In the genomic region with DNA sequence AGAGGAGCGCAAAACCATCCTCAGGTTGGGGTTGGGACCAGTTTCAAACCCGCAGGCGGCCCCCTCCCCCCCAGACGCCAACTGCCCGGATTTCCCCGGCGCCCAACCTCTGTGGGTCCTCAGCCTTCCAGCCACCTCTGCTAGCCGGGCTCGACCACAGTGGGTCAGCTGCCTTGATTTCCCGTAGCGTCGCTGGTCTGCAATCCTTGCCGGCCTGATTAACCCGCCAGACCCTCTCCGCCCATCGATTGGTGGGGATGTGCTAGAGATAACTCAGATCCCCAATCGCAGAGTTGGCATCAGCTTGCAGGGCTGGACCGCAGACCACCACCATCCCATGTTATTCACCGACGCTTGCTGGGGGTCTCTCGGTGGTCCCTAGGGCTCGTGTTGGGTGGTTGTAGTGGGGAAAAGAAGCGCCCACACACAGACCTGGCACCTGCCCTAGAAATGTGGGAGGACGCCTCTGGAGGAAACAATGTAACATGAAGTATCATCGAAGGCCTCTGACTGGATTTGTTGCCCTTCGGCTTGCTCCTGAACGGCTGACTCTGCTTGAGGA, we compare ENCODE assay signal across 8 mouse cellular contexts. TPM values are rescaled to one million over a fixed set of nuclear protein-coding genes. Genes with fewer than 3 reads are reported as not detected.
DNase-seq lines count a peak whose midpoint lies in the region; ATAC-seq and TF ChIP-seq lines count a peak whose summit lies in the region.

No protein-coding gene starts in this region.

- peak overlapping the region; percentile 98 for H3K9ac ChIP-seq in midbrain, embryonic 16.5 days (ENCODE audit: low read depth, low read length)

- H3K9me3 ChIP-seq in heart, embryonic 10.5 days, result no peaks in the 10 kb centered on the region
- H3K9me3 ChIP-seq in G1E (replicated peaks), result no peaks in the 10 kb centered on the region
- no peaks in the 10 kb centered on the region for H3K9me3 ChIP-seq in erythroblast, embryonic 14.5 days (ENCODE audit: control insufficient read depth, low read length)
- no peaks in the 10 kb centered on the region for H3K9me3 ChIP-seq in limb, embryonic 10.5 days (replicated peaks)
- H3K9me3 ChIP-seq in midbrain, embryonic 16.5 days (replicated peaks; ENCODE audit: control insufficient read depth, low read length, poor library complexity, severe bottlenecking), result no peaks in the 10 kb centered on the region

- peak overlapping the region; percentile 98 for H3K27ac ChIP-seq in heart, embryonic 10.5 days
- peak overlapping the region; percentile 97 for H3K27ac ChIP-seq in limb, embryonic 10.5 days
- peak overlapping the region; percentile 86 for H3K27ac ChIP-seq in midbrain, embryonic 16.5 days (ENCODE audit: low read length)

- 0 out of 2 replicates have a peak, but pooled peaks cover 10% of the 10 kb centered on the region for H3K36me3 ChIP-seq in heart, embryonic 10.5 days
- peaks cover 28% of the 10 kb centered on the region for H3K36me3 ChIP-seq in G1E (replicated peaks)
- H3K36me3 ChIP-seq in erythroblast, embryonic 14.5 days (ENCODE audit: control insufficient read depth), result peaks cover 17% of the 10 kb centered on the region
- H3K36me3 ChIP-seq in limb, embryonic 10.5 days, result peaks cover 12% of the 10 kb centered on the region
- no peaks in the 10 kb centered on the region for H3K36me3 ChIP-seq in midbrain, embryonic 16.5 days (ENCODE audit: control insufficient read depth, insufficient read depth, low read length)

- ATAC-seq in G1E (ENCODE audit: extremely low read depth, insufficient number of reproducible peaks, low FRiP score, poor library complexity, severe bottlenecking), result no peak
- peak; percentile 76; the same call in 1 of the 2 replicates for ATAC-seq in midbrain, embryonic 16.5 days

- peak overlapping the region; percentile 98 for H3K4me2 ChIP-seq in midbrain, embryonic 16.5 days (ENCODE audit: low read length)

- DNase-seq in heart, embryonic 10.5 days (ENCODE audit: low spot score), result no peak
- no peak for DNase-seq in heart, adult 11 months
- peak; percentile 25 for DNase-seq in G1E (ENCODE audit: low spot score)
- no peak for DNase-seq in limb, embryonic 10.5 days (ENCODE audit: low spot score)
- no peak for DNase-seq in frontal cortex, postnatal 14 days (ENCODE audit: low spot score in 2 of 2)
- no peak for DNase-seq in gastrocnemius, postnatal 4 days (ENCODE audit: low spot score in 2 of 2)

- peaks cover 18% of the 10 kb centered on the region for H3K4me1 ChIP-seq in heart, embryonic 10.5 days
- peaks cover 31% of the 10 kb centered on the region for H3K4me1 ChIP-seq in G1E (ENCODE audit: insufficient read depth, low read depth, low read length)
- H3K4me1 ChIP-seq in erythroblast, embryonic 14.5 days (ENCODE audit: control insufficient read depth), result peaks cover 34% of the 10 kb centered on the region
- H3K4me1 ChIP-seq in limb, embryonic 10.5 days, result peaks cover 12% of the 10 kb centered on the region
- peaks cover 21% of the 10 kb centered on the region for H3K4me1 ChIP-seq in midbrain, embryonic 16.5 days (ENCODE audit: control insufficient read depth, insufficient read depth, low read length)

- peak overlapping the region; percentile 86 for H3K4me3 ChIP-seq in heart, embryonic 10.5 days
- peak overlapping the region; percentile 99 for H3K4me3 ChIP-seq in G1E (ENCODE audit: low read depth, low read length)
- H3K4me3 ChIP-seq in erythroblast, embryonic 14.5 days (replicated peaks), result peak overlapping the region; percentile 79
- peak overlapping the region; percentile 99 for H3K4me3 ChIP-seq in limb, embryonic 10.5 days
- peak overlapping the region; percentile 98 for H3K4me3 ChIP-seq in midbrain, embryonic 16.5 days (ENCODE audit: low read depth, low read length)

- WGBS in heart, embryonic 10.5 days, result 1% methylated on average over 27 of the region's 27 CpGs
- WGBS in limb, embryonic 10.5 days, result 3% methylated on average over 26 of the region's 27 CpGs
- 2% methylated on average over 22 of the region's 27 CpGs for WGBS in midbrain, embryonic 16.5 days

- no peaks in the 10 kb centered on the region for H3K27me3 ChIP-seq in heart, embryonic 10.5 days (ENCODE audit: insufficient read depth, poor library complexity, severe bottlenecking)
- peaks cover 2% of the 10 kb centered on the region; the same call in 1 of the 2 replicates for H3K27me3 ChIP-seq in G1E (ENCODE audit: insufficient read depth, low read length)
- H3K27me3 ChIP-seq in erythroblast, embryonic 14.5 days (ENCODE audit: control insufficient read depth), result peaks cover 12% of the 10 kb centered on the region
- no peaks in the 10 kb centered on the region for H3K27me3 ChIP-seq in limb, embryonic 10.5 days (ENCODE audit: low read depth, poor library complexity, severe bottlenecking)
- no peaks in the 10 kb centered on the region; the same call in 1 of the 2 replicates for H3K27me3 ChIP-seq in midbrain, embryonic 16.5 days (ENCODE audit: control insufficient read depth, insufficient read depth, low read depth, low read length)

- TF ChIP-seq CTCF in G1E (IDR thresholded peaks at IDR 0.05; ENCODE audit: low read depth, low read length), result no peak

RNA-seq across cellular contexts. Expression of a gene that starts 0.5 kb away (rescaled TPM):
- 58.7 and 68.8 TPM in 2 replicates for polyA plus RNA-seq in heart, embryonic 10.5 days (2016; fragmentation: Nextera tagmentation; extraction: Ambion mirVana)
- total RNA-seq in G1E (2014; fragmentation: Nextera tagmentation) (80.9 and 87.6 TPM in 2 replicates), G1E (2017) (35.9 and 47.9 TPM in 2 replicates)
- polyA plus RNA-seq in G1E (2012), result 12.9 and 14.5 TPM in 2 replicates
- 1.3 and 1.5 TPM in 2 replicates for polyA plus RNA-seq in erythroblast, embryonic 14.5 days (2012)
- polyA plus RNA-seq in limb, embryonic 10.5 days (2016; fragmentation: Nextera tagmentation; extraction: Ambion mirVana), result 75.7 and 87.7 TPM in 2 replicates
- 57.5 and 60.4 TPM in 2 replicates for polyA plus RNA-seq in midbrain, embryonic 16.5 days (2015; fragmentation: Nextera tagmentation; extraction: Ambion mirVana)
- total RNA-seq in gastrocnemius, postnatal 4 days (2021), result 10 to 100 TPM; 34.9 to 41.0 TPM

RNA-seq across cellular contexts. Expression of a gene that starts 10.9 kb away (rescaled TPM):
- polyA plus RNA-seq in heart, embryonic 10.5 days (2016; fragmentation: Nextera tagmentation; extraction: Ambion mirVana), result 32.1 and 36.5 TPM in 2 replicates
- total RNA-seq in G1E (2014; fragmentation: Nextera tagmentation) (8.7 and 9.2 TPM in 2 replicates), G1E (2017) (29.6 and 33.6 TPM in 2 replicates)
- 49.8 TPM in 2 replicates for polyA plus RNA-seq in G1E (2012)
- 46.7 and 79.0 TPM in 2 replicates for polyA plus RNA-seq in erythroblast, embryonic 14.5 days (2012)
- 8.5 and 12.3 TPM in 2 replicates for polyA plus RNA-seq in limb, embryonic 10.5 days (2016; fragmentation: Nextera tagmentation; extraction: Ambion mirVana)
- 220 and 232 TPM in 2 replicates for polyA plus RNA-seq in midbrain, embryonic 16.5 days (2015; fragmentation: Nextera tagmentation; extraction: Ambion mirVana)
- total RNA-seq in gastrocnemius, postnatal 4 days (2021), result 10 to 100 TPM; 69.2 to 72.3 TPM

RNA-seq across cellular contexts. Expression of a gene that starts 32.0 kb away (rescaled TPM):
- 179 and 208 TPM in 2 replicates for polyA plus RNA-seq in heart, embryonic 10.5 days (2016; fragmentation: Nextera tagmentation; extraction: Ambion mirVana)
- total RNA-seq in G1E (2014; fragmentation: Nextera tagmentation) (74.0 and 79.3 TPM in 2 replicates), G1E (2017) (65.2 and 67.7 TPM in 2 replicates)
- 26.4 and 84.5 TPM in 2 replicates for polyA plus RNA-seq in G1E (2012)
- 3.8 and 14.7 TPM in 2 replicates for polyA plus RNA-seq in erythroblast, embryonic 14.5 days (2012)
- 143 and 148 TPM in 2 replicates for polyA plus RNA-seq in limb, embryonic 10.5 days (2016; fragmentation: Nextera tagmentation; extraction: Ambion mirVana)
- 225 and 240 TPM in 2 replicates for polyA plus RNA-seq in midbrain, embryonic 16.5 days (2015; fragmentation: Nextera tagmentation; extraction: Ambion mirVana)
- 100 to 1,000 TPM in 1 of 2 experiments, 10 to 100 TPM in 1; 96.9 to 105 TPM for total RNA-seq in gastrocnemius, postnatal 4 days (2021)

RNA-seq across cellular contexts. Expression of a gene that starts 32.2 kb away (rescaled TPM):
- 79.6 and 112 TPM in 2 replicates for polyA plus RNA-seq in heart, embryonic 10.5 days (2016; fragmentation: Nextera tagmentation; extraction: Ambion mirVana)
- total RNA-seq in G1E (2014; fragmentation: Nextera tagmentation), result 64.7 and 76.0 TPM in 2 replicates
- total RNA-seq in G1E (2017), result 59.4 and 65.7 TPM in 2 replicates
- polyA plus RNA-seq in G1E (2012), result 63.8 and 65.1 TPM in 2 replicates
- 0.77 and 1.7 TPM in 2 replicates for polyA plus RNA-seq in erythroblast, embryonic 14.5 days (2012)
- polyA plus RNA-seq in limb, embryonic 10.5 days (2016; fragmentation: Nextera tagmentation; extraction: Ambion mirVana), result 112 and 143 TPM in 2 replicates
- 61.7 and 68.0 TPM in 2 replicates for polyA plus RNA-seq in midbrain, embryonic 16.5 days (2015; fragmentation: Nextera tagmentation; extraction: Ambion mirVana)
- total RNA-seq in gastrocnemius, postnatal 4 days (2021), result 10 to 100 TPM; 25.6 to 30.0 TPM

RNA-seq across cellular contexts. Expression of a gene that starts 47.2 kb away (rescaled TPM):
- polyA plus RNA-seq in heart, embryonic 10.5 days (2016; fragmentation: Nextera tagmentation; extraction: Ambion mirVana), result 22.8 and 30.1 TPM in 2 replicates
- total RNA-seq in G1E (2014; fragmentation: Nextera tagmentation) (20.8 and 21.4 TPM in 2 replicates), G1E (2017) (13.9 and 14.3 TPM in 2 replicates)
- 11.8 and 13.8 TPM in 2 replicates for polyA plus RNA-seq in G1E (2012)
- polyA plus RNA-seq in erythroblast, embryonic 14.5 days (2012), result 0.08 TPM in 1 of 2 replicates, not detected in the other
- polyA plus RNA-seq in limb, embryonic 10.5 days (2016; fragmentation: Nextera tagmentation; extraction: Ambion mirVana), result 28.8 and 31.5 TPM in 2 replicates
- 114 TPM in 2 replicates for polyA plus RNA-seq in midbrain, embryonic 16.5 days (2015; fragmentation: Nextera tagmentation; extraction: Ambion mirVana)
- 1 to 10 TPM; 9.8 TPM for total RNA-seq in gastrocnemius, postnatal 4 days (2021)
